Mouse (Mus musculus) gastrocnemius, postnatal 36 days (tissue): ENCODE measurements around the gene Tle3. TPM values are rescaled to one million over a fixed set of nuclear protein-coding genes. Genes with fewer than 3 reads are reported as not detected.

ENCODE experiments used
- DNase-seq, 2 experiments: peaks; one replicate each; pipeline ENCODE4 v3.0.0; 2022
- intact Hi-C: fragments of 180-260 bp; cut with DNase I; formaldehyde crosslinking; loops from one replicate; pipeline ENCODE4 v1.15.1; 2025
- total RNA-seq, 2 experiments: library from RNA; stranded (reverse); gene quantifications; 2 replicates each; pipeline ENCODE4 v1.2.3; 2021

The Tle3 gene
- total RNA-seq, 2 experiments from 2014 or later = 6.3 to 7.0 TPM

- intact Hi-C loops = no loop called here
- no peak for DNase-seq
These were observed 54.3 kb downstream of the Tle3 start for GRCm38 (mm10) chr9:61426493-61426892.

GRCm38 (mm10) chr9:61427051-61427450 lies 54.9 kb downstream of the Tle3 start:
- intact Hi-C loops = no loop called here
- peak in 1 of 2 experiments; percentile 2 for DNase-seq

- intact Hi-C loops = no loop called here
- peak in 1 of 2 experiments; percentile 4 for DNase-seq
These were observed 55.7 kb downstream of the Tle3 start for GRCm38 (mm10) chr9:61427901-61428300.

GRCm38 (mm10) chr9:61431830-61432229 lies 59.7 kb downstream of the Tle3 start:
- DNase-seq = no peak

GRCm38 (mm10) chr9:61433206-61433605 lies 61.0 kb downstream of the Tle3 start:
- intact Hi-C loops = no loop called here
- DNase-seq = no peak

More at GRCm38 (mm10) chr9:61431830-61432229, 59.7 kb downstream of the Tle3 start:
- intact Hi-C loops = no loop called here

- no peak for DNase-seq
- intact Hi-C loops = no loop called here
These were observed 61.9 kb downstream of the Tle3 start for GRCm38 (mm10) chr9:61434062-61434461.

GRCm38 (mm10) chr9:61435191-61435989 lies 63.2 kb downstream of the Tle3 start:
- peak in 1 of 2 experiments; percentile 51 for DNase-seq
- intact Hi-C loops = no loop called here

- no peak for DNase-seq
- intact Hi-C loops = no loop called here
These were observed 63.9 kb downstream of the Tle3 start for GRCm38 (mm10) chr9:61436104-61436503.

GRCm38 (mm10) chr9:61436761-61437160 lies 64.6 kb downstream of the Tle3 start:
- intact Hi-C loops = no loop called here
- DNase-seq = no peak

- intact Hi-C loops = no loop called here
- DNase-seq = no peak
These were observed 66.9 kb downstream of the Tle3 start for GRCm38 (mm10) chr9:61439092-61439491.

GRCm38 (mm10) chr9:61439979-61440378 lies 67.8 kb downstream of the Tle3 start:
- intact Hi-C loops = no loop called here
- DNase-seq = no peak

- no peak for DNase-seq
- intact Hi-C loops = no loop called here
These were observed 69.2 kb downstream of the Tle3 start for GRCm38 (mm10) chr9:61441206-61441913.

- intact Hi-C loops = no loop called here
- DNase-seq = peak in 1 of 2 experiments; percentile 36
These were observed 70.9 kb downstream of the Tle3 start for GRCm38 (mm10) chr9:61442951-61443630.

GRCm38 (mm10) chr9:61445151-61445550 lies 73.0 kb downstream of the Tle3 start:
- DNase-seq = no peak
- intact Hi-C loops = no loop called here

GRCm38 (mm10) chr9:61445711-61446222 lies 73.6 kb downstream of the Tle3 start:
- intact Hi-C loops = no loop called here

GRCm38 (mm10) chr9:61446965-61447364 lies 74.8 kb downstream of the Tle3 start:
- DNase-seq = no peak
- intact Hi-C loops = no loop called here

More at GRCm38 (mm10) chr9:61445711-61446222, 73.6 kb downstream of the Tle3 start:
- DNase-seq = peak in 1 of 2 experiments; percentile 48

GRCm38 (mm10) chr9:61449363-61449904 lies 77.3 kb downstream of the Tle3 start:
- intact Hi-C loops = no loop called here
- no peak for DNase-seq

GRCm38 (mm10) chr9:61452081-61452480 lies 79.9 kb downstream of the Tle3 start:
- intact Hi-C loops = no loop called here
- DNase-seq = no peak

GRCm38 (mm10) chr9:61455861-61456261 lies 83.7 kb downstream of the Tle3 start:
- intact Hi-C loops = no loop called here
- DNase-seq = no peak

GRCm38 (mm10) chr9:61456441-61457161 lies 84.4 kb downstream of the Tle3 start:
- DNase-seq = no peak
- intact Hi-C loops = no loop called here
